Mouse (Mus musculus): ENCODE results near the gene Map2k7.
"Not testable (repeated sequence)": the region's sequence is repeated elsewhere in the genome, so short reads cannot be mapped to it uniquely, and the experiment has no call there.

Gene Map2k7

DNA sequence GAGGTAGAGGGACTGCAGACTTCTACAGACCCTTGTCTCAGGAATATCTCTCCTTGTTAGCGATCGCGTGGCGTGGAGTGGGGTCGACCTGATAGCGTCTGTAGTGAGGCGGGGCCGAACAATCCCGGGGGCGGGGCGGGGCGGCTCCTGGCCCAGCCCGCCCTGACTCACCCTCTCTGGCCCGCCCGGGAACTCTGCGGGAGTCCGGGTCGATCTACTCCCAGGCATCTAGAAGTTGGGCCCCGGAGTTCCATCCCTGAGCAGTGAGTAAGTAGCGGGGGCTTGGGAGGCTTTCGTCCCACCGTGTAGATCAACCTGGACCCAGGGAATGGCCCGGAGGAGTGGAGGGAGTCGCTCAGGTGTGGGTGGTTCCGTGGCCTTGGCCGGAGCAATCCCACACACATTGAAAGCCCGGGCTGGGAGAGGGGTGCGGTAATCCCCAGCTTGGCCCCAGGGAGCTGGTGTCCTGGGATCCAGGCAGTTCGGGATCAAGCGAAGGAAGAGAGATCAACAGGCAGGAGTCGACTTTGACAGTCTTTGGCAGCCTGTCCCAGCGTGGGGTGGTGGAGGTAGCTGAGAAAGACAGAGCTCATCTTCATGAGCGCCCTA lies 11.7 kb upstream of the Map2k7 start, which contains the start of gene Lrrc8e:
Gene Lrrc8e (plus strand): TSS at position 89 of the 609 bp plus-strand sequence.
- peak in 1 of 2 experiments; percentile 6 for DNase-seq

DNA sequence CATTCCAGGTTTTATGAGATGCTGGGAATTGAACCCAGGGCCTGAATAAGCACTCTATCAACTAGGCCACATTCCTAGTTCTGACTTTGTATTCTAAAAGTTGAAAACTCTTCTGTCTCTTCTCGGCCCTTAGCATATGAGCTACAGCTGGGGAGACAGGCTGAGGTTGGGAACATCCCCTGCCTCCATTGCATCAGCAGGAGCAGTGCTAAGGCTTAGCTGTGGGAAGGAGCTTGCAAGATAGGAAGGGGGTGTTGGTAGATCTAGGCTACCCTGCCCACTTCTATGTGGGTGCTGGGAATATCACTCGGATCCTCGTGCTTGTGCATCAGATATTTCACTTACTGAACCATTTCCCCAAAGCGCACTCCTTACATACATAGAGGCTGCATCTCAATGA lies 10.6 kb upstream of the Map2k7 start:
- DNase-seq, result no peak

DNA sequence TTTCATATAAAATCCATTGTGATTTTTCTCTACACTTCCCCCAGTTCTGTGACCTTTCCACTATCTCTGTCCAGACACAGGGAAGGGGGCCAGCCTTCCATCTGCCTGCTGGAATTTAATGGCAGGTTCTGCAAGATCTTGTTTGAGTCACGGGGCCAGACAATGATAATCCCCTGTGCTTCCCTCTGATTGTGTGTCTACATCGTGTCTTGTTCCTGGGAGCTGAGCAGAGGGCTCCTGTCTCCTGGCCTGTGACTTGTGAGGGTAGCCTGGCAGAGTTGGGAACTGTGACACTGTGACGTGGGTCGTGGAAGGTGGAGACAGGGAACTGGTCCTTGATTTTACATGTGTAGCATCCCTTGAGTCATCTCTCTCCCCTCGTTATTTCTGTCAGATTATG lies 8.8 kb upstream of the Map2k7 start:
- no peak for DNase-seq

DNA sequence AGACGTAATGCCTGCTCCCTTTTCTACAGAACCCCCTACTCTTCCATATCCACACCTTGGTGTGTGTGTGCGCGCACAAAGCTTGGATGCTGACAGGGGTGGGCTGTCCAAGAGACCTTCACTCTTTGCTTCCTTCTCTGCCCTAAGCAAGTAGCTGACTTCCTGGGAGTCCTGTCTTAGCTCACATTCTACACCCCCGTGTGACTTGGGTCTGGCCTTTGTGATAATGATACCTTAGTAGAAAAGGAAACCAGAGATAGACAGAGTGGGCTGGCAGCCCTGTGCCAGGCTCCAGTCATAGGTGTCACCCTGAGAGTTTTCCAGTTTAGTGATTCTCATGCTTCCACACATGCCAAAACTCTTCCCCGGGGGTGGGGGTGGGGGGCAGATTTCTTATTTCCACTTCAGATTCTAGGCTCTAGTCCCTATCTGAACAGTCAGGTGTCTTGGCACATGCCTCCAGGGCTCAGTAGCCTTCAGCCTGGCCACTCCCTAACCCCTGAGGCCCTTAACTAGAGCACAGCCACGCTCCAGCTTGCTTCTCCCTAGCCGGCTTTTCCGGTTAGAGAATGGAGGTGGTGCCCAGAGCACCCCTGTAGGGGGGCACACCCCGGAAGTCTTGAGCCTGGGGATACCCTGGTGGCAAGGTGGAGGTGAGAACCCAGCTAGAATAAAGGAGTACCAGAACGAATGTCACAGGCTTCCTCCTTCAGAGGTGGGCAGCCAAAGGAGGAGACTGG lies 7.8 kb upstream of the Map2k7 start:
- peak in 1 of 2 experiments; percentile 2 for DNase-seq

DNA sequence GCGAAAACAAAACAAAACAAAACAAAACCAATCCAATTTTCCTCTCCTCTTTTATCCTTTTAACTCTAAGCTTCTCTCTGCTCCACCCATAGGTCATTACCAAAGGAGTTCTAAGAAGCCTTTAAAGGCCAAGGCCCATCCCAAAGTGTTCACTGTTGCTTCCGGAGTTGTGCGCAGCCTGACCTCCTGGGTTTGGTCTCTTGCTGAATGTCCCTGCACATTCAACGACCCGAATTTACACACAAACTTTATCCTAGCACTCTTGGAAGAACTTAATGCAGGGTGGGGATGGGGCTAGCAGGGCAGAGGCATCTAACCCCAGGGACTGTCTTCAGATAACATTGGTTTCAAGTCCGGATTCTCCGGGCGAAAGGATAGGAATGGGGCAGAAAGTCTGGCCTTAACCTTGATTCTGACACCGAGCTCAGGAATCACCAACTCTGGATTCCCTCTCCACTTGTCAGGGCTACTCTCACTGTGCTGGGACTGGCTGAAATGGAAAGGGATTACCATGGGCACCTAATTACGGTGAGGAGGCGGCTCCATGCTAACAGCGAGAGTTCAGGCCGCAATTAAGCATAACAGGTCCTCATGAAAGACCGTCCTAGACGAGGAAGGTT lies 616 bp upstream of the Map2k7 start:
- DNase-seq, result no peak

DNA sequence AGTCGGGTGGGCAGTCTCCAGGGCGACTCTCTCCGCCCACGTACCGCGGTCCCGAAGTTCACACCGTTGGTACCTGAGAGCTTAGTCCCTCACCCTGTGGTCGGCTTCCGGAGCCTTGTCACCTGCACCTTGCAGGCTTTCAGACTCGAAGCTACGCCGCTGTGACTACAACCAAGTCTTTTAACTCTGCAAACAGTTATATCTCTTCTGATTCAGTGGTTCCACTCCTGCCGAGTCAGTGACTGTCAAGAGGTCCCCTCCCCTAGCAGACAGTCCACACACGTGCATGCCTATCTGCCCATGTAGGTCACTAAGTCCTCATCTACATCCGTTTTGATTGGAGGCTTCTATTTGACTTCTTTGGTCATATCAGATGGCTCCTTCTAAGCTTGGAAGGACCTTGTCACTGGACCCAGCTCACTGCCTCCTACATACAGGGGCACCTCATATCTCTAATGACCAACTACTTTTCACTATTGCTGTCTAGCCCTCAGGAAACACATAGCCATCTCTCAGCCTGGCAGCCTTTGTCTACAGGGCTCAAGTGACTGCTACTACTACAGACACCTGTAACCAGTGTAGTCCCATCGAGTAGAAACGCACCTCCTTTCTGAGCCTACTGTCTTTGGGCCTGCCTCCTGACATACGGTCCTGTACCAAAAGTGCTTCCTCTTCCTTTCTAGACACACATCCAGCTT lies 802 bp downstream of the Map2k7 start:
- no peak for DNase-seq

DNA sequence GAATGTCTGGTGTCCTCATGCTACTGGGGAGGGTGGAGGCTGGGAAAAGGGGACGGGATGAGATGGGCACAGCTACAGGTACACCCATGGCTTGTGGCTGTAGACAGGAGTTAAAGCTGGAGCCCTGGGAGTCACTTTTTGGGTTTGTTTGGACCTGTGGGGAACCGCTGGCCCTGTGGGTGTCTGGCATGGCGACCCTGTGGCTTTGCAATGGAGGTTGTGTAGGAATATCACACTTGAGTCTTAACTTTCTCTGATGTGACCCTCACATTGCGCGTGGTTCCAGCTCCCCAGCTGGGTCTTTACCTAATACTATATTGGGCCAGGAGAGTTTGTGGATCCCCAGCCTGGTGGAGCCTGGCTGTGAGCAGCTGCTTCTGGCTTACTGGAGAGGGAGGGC lies 6.5 kb downstream of the Map2k7 start:
- no peak for DNase-seq

DNA sequence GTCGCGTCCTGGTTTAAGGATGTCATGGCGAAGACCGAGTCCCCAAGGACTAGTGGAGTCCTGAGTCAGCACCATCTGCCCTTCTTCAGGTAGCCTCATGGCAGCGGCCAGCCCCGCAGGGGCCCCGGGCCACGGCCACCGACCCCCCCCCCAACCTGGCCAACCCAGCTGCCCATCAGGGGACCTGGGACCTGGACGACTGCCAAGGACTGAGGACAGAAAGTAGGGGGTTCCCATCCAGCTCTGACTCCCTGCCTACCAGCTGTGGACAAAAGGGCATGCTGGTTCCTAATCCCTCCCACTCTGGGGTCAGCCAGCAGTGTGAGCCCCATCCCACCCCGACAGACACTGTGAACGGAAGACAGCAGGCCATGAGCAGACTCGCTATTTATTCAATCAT lies 7.2 kb downstream of the Map2k7 start:
- peak in 1 of 2 experiments; percentile 58 for DNase-seq

DNA sequence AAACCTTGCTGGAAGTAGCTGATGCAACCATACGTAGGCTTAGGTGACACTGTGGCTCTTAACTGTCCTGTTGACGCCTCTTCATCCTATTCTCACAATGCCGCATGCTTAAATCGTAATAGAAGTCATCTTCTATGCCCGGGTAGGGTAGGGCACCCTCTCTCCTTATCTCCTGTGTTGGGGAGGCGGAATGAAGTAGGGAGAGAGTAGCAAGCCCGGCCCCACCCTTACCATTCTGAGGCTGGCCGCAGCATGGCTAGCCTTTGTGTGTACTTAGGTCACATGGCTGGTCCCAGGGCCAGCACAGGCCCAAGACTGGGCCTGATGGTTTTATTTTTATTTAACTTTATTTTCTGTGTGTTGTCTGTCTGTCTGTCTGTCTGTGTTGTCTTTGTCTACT lies 8.7 kb downstream of the Map2k7 start:
- DNase-seq, result no peak

DNA sequence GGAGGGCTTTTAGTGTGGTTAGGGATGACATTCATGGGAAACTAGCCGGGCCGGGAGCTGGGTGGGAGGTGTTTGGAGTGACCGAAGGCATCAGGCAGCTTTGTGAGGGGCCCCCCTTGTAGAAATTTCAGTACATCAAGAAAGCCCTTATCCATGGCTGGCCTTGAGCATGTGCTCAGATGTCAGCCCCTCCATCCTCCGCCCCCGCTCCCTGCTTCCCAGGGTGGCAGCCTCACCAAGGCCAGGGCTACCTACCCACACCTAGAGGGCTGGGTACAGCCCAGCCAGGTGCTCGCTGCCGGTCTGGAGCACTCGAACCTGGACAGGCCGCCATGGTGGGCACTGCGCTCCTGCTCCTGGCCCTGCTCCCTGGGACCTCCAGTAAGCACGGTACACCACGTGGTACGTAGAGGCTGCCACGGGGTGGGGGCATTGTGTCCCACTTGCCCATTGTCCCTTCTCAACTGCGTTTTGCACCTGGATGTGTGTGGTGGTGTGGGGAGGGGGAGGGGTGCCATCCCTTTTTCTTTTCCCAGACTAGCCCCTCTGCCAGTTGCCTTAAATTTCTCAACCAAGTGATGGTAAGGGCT lies 9.5 kb downstream of the Map2k7 start, which contains the start of gene Tgfbr3l:
Gene Tgfbr3l (plus strand): TSS at position 264 of the 590 bp plus-strand sequence.
- DNase-seq, result no peak

DNA sequence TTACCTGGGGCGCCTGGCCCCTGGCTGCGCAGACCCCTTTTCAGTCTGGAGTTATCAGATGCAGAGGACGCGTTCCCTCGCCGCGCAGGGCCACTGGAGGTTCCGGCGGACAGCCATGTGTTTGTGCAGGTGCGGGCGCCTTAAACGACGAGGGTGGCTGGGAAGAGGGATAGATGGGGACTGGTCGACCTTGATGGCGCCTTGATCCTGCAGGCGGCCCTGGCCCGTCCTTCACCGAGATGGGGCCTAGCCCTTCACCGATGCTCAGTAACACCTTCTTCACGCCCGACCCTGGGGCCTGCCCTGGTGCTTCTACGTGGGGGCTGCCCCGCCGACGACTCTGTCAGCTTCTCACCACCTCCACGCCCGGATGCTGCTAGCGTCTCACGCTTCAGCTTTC lies 10.7 kb downstream of the Map2k7 start:
- DNase-seq, result no peak

DNA sequence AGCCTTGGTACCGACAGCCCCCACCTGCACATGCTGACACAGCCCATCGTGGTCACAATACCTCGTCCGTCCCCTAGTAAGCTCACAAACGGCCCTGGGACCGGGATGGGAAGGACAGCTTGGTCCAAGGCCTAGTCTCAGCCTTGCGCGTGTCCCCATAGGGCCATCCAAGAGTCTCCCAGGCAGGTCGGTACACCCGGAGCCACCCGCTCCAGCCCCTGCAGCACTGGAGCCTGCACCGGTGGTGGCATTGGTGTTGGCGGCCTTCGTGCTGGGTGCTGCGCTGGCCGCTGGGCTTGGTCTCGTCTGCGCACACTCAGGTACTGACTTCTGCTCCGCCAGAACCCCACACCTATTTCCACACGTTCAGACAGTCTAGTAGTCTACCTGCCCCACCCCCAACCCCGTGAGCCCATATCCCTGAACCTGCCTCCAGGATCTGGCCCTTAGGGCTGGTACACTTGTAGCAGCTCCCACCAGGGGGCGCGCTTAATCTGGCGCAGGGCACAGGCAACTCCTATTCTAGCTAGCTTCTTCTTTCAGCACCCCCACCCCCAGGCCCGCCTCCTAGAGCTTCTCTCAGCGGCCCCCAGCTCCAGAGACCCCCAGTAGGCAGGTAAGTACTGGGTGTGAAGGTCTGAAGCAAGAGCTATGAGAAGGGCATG lies 11.9 kb downstream of the Map2k7 start:
- DNase-seq, result peak; percentile 86 to 94

DNA sequence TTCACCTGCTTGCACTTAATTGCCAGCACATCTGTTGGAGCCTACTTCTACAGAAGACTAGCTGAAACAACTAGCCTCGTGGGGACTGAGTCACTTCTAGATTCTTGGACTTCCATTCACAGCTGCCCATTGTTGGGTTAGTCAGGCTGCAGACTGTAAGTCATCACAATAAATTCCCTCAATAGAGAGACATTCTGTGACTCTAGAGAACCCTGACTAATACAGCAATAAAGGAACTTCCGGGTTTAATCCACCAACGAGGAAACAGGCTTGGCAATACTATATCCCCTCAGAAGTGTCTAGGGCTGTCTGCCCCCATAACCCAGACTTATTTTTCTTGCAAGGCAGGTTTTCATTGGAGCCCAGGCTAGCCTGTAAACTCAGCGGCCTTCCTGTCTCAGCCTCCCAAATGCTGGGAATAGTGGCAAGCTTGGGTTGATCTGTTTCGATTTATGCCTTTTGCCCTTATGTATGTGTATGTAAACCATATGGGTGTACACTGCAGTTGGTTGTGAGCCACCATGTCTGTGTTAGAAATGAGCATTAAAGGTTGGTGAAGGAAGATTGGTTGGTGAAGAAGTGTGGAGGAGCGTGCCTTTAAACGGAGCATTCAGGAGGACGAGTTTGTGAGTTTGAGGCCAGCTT lies 13.7 kb downstream of the Map2k7 start:
- DNase-seq, result no peak

DNA sequence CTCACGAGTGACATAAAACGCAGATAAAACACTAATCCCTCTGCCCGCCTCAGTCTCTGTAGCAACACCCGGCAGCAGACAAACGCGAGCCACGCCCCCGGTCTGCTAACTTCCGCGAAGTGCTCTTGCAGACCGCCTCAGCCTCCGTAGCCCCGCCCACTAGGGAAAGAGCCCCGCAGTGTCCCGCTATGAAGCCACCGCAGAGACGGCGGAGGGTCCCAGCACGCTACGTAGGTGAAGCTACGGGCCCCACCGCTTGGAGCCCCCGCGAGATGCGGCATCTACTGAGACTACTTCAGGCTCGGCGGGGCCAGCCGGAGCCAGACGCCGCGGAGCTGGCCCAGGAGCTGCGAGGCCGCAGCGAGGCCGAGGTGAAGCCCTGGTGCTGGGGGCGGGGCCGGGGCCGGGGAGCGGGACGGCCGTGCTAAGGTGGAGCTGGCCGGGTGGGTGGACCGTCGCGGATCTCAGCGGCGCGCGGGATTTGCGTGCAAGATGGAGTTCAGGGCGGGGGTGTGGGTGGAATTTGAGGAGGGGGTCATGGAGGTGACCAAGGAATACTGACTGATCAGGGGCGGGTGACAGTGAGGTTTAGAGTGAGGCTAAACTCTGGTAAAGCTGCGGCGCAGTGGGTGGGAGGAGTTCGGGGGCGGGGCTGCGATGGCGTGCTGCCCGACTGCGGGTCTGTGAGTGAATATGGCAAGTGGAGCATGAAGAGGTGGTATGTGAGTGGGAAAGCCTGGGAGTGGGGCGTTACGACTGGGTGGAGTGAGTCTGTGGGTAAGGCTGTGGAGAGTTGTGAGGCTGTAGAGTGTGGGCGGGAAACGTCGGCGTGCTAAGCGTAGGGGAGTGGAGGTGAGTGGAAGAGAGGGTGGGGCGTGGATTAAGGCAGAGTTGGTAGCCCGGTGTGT lies 14.6 kb downstream of the Map2k7 start, which contains the start of gene Snapc2:
Gene Snapc2 (plus strand): TSS at position 147 of the 908 bp plus-strand sequence.
- peak; percentile 95 to 96 for DNase-seq

DNA sequence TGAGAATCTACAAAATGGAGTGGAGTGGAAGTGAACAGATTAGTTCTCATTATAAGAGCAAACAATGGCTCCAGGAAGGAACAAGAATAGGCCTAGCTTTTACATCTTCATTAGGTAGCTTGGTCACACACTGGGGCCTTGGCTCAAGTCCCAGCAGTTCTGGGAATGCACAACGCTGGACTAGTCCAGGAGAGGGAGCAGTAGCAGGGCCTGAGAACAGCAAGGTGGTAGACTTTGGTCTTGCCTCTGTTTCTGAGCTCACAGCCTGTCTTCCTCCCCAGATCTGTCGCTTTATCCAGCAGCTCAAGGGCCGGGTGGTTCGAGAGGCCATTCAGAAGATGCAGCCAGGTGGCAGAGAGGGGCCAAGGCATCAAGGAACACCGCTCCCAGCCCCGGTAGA lies 15.5 kb downstream of the Map2k7 start:
- DNase-seq, result peak; percentile 91 to 94

DNA sequence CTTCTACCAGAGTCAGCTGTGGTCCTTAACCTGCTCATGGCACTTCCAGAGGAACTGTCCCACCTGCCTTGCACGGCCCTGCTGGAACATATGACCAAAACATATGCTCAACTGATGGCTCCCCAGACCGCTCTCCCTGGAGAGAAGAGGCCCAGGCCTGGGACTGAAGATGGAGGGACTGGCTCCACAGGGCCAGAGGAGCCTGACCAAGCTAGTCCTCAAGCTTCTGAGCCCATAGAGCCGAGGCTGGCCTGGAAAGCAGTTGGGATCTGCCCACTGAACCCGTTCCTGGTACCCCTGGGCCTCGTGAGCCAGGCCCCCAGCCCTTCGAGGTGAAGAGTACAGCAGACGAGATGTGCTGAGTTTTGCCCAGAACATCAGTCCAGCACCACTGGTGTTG lies 16.9 kb downstream of the Map2k7 start:
- DNase-seq, result not testable (repeated sequence)

DNA sequence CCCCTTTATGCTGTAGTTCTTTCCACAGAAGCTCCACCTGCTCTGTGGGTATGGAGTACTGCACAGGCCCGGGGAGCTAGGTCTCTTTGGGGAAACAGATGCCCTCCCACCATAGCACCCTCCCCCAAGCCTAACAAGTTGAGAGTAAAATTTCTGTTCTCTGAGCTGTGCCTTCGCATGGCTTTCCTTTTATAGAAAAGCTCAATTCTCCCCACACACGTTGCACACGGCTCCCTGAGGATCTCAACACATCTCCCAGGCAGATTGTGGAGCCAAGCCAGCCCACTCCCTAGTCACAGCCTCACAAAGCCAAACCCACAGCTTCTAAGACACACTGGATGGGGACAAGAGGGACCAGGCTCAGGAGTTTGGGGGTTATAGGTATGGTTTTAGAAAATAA lies 18.4 kb downstream of the Map2k7 start:
- DNase-seq, result no peak

DNA sequence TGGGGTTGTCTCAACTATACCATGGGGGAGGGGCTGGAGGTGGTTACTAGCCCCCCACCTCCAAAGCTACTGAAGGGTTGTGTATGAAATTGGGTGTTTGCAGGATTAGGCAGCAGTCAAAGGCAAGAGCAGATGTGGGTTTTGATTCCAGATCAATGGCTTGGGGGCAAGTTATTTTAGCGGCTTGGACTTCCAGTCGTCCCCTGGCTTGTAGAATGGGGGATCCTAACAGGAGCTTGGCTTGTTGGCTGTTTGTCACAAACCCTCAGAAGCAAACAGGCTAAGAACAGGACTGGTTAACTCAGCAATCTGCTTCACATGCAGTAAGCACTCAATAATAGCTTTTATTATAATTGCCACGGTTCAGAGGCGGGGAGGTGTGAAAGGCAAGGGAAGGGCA lies 18.8 kb downstream of the Map2k7 start:
- DNase-seq, result no peak

DNA sequence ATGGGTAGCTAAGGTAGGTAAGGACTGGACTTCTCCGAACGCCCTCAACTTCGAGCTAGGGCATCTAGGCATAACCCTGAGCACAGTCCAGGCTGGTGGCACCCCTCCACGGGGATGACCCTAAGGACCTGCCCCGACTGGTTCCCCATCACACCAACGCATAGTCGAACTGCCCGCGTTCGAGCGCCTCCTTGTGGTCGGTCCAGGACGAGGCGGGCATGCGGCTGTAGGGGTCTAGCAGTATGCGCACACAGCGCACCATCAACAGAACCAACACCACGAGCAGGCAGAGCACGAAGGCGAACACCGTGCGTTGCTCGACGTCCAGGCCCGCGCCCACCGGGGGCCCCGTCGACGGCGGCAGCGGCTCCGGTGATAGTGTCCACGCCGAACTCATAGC lies 19.7 kb downstream of the Map2k7 start:
- peak; percentile 85 to 90 for DNase-seq

DNA sequence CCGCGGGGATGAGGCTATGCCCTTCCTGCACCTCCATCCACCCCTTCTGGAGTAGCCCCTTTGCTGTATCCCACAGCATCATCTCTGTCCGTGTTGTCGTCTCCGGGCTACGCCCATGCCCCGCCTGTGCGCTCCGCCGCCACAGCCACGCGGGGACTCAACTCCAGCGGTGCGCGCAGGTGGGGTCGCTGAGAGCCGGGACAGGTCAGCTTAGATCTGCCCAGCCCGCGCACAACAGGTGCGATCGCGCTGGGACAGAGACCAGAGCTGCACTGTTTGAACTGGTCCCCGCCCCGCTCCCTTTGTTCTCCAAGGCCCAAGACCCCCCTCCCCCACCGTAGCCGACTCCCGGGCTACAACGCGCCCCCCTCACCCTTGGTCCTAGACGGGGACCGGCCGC lies 20.1 kb downstream of the Map2k7 start:
- peak; percentile 64 to 79 for DNase-seq
